Mouse (Mus musculus): ENCODE data around the gene Slfn2.

- no peak for TF ChIP-seq CTCF (IDR thresholded peaks at IDR 0.05; ENCODE audit: extremely low read depth, insufficient read depth, low read length)
- no peak for TF ChIP-seq POLR2A (IDR thresholded peaks at IDR 0.05; ENCODE audit: extremely low read depth, insufficient read depth, low read length)
Measured at GRCm38 (mm10) chr11:83060412-83061020, 4.4 kb upstream of the Slfn2 start.
